Mouse (Mus musculus) NIH3T3 (cell line): ENCODE results near the gene Sbk1.

Experiments
- DNase-seq: peaks from one replicate; pipeline ENCODE4 v3.0.0-alpha.2; 2012; ENCODE audit warnings: low read depth

The Sbk1 gene

DNA sequence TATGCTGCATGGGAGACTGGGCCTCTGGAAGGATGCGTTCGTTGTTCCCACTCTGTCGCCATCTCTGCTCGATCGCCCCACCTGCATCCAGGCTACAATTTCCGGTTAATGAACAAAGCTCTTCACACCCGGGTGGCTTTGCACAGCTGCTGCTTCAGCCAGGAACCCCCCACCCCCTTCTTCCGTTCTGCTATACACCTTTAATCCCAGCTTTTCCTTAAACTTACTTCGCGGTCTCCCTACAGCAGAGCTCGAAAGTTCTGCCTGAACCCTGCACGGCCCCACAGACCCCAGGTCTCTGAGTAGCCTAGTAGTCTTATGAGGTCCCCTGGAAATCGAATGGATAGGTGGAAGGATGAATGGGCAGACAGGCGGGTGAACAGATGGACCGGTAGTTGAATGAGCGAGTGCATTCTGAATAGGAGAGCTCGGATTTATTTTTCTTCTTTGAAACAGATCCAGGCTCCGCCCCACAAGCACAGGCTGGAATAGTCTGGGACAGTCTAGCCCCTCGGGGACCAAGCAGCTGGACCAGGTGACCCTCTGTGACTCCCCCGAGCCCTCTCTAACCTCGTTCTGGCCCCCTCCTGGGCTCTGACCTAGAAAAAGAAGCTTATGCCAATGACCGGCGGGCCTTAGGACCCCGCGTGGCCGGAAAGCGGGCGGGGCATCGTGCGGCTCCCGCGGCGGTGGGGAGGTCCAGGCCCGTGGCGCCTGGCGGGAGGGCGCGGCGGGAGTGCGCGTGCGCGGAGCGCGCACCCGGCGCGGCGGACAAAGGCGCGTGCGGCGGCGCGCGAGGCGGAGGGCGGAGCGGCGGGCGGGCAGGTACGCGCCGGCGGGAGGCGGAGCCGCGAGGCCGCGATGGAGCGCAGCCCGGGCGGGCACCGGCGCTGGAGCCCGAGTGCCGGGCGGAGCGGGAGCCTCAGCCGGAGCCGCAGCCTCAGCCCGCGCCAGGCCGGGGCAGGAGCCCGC lies at the start of gene Sbk1:
TSS of gene Sbk1 (plus strand) at position 908 of the 972 bp plus-strand sequence.
- DNase-seq, result peak; percentile 94

DNA sequence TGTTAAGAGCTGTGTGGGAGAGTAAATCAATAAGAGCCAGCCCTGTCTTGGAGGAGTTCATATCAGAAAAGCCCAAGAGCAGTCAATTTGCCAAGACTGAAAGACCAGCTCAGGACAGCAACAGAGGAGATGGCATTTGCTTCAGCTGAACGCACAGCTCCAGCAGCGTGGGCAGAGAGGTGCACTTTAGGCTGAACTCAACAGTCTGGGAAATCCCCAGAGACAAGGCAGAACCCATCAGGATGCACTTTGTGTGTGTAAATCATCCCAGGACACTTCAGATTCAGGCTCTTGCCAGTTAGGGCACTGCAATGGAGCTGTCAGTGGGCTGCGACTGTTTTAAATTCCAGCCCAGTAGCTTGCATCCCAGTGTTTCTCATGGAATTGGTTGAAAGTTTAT lies 49.7 kb upstream of the Sbk1 start:
- DNase-seq, result no peak

DNA sequence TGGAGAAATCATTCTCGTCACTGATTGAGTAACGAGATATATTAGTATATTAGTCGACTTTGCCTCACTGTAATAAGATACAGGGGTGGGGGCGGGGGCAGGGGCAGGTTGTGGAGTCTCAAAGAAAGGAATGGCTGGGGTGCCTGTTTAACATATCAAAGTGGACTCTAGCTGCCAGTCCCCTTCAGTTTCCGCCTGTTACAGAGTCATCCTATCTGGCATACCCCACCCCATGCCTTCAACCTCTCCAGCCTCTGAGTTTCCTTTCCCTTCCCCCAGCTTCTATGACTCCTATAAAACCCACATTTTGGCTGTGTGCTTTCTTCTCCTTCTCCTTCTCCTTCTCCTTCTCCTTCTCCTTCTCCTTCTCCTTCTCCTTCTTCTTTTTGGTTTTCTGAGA lies 46.3 kb upstream of the Sbk1 start:
- no peak for DNase-seq

DNA sequence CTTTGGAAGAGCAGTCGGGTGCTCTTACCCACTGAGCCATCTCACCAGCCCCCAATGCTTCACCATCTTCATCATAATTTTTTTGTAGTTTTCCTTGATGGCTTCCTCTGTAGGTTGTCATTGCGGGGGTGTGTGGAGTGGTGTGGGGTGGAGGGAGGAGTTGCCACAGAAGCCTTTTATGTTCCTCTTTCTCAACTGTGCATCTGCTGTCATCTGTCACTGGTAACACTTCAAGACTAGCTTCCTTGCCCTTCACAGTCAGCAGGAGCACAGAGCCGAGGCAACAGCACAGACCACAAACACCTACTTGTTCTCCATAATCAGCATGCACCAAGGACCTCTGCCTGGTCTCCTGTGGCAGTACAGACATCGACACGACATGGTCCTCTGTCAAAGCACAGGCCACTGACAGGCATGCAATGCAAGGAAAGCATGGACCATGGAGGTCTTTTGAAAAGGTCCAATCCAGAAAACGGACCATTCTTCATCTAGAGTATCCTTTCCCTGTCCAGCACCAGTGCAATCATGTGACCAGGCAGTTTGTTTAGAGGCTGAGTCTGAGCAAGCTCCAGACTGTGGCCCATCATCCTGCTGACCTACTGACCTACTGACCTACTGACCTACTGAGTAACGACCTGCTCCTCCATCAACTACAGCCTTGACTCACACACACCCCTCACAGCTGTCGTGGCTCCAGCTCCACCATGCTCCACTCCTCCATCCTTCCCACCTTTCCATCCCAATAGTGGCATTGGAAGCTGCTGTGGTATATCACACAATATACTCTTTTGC lies 41.9 kb upstream of the Sbk1 start:
- DNase-seq, result no peak

DNA sequence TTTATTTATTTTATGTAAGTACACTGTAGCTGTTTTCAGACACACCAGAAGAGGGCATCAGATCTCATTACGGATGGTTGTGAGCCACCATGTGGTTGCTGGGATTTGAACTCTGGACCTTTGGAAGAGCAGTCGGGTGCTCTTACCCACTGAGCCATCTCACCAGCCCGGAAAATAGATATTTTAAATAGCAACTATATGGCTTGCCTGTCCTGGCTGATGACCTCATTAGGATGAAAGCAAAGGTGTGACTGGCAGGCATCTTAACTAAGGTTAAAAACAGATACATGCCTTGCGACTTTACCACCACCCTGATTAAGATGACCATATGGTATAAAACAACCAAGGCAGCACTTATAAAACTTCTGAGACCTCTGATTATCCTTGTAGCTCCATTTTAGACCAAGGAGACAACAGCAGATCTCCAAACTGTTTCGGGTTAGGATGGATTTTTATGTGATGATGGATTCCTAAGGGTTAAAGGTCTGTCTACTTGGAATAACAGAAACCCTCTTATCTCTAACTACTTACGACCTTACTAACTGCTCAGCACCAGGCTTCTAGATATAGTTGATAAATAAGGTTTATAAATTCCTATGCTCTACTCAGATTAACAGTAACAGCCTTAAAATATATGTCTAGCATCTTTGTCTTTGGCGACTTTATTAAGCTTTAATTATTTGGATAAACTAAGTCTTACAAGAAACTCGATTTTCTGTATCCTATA lies 39.9 kb upstream of the Sbk1 start:
- no peak for DNase-seq

DNA sequence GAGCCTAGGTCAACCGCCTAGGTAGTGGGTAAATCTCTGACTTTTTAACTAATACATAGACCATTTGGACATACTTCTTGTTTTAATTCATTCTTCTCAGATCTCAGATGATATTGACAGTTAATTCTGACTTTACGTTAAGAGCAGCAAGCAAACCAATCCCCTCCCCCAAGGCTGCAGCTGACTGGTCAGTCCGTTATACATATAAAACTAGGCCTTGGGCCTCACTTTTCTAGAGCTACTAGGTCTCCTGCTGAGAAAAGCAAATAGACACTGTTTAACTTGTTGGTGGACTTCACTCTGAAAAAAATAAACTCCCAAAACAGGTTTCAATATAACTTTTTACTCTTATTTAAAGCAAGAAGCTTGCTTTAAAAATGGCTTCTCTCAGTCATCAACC lies 37.8 kb upstream of the Sbk1 start:
- no peak for DNase-seq

DNA sequence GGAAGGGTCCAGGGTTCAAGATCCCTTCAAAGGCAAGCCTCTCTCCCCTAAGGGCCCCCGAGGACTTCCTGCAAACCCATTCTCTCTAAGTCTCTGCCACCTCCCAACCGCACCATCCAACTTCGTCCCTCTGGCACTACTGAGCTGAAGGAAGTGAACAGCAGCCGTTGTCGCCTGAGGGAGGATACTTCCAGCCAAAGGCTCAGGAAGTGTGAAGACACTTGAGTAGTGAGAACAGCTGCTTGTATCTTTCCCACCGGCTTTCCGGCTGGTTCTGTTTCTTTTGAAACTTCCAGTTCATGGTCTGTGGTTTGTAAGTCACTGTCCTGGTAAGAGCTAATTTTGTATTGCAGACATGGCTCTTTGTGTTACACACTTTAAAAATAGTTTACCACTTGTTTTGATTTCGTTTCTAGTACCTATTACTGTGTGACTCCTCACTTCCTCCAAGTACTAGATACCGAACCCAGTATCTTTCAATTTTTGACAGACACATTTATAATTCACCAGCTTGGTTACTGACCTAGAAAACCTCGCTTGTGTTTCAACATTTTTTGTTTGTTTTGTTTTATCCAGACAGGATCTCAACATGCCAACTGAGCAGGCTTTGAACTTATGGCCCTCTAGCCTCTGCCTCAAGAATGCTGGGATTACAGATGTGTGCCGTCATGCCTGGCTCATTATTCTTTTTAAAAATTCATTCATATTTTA lies 36.2 kb upstream of the Sbk1 start:
- no peak for DNase-seq

DNA sequence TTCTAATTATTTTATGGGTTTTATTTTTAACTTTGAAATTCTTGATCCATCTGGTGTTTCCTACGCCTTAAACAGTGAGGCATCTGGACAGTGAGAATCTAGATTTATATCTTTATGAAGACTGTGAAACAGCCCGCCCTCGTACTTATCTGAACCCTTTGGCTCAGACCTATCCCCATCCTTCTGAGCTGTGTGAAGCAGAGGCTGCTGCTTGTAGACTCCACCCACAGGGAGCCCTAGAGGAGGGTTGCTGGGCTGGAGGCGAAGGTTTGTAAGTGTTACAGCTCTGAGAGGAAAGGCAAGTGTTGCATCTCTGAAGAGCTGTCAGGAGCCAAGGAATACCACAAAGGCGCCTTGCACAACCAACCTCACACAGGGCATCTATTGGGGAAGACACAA lies 35.6 kb upstream of the Sbk1 start:
- no peak for DNase-seq

DNA sequence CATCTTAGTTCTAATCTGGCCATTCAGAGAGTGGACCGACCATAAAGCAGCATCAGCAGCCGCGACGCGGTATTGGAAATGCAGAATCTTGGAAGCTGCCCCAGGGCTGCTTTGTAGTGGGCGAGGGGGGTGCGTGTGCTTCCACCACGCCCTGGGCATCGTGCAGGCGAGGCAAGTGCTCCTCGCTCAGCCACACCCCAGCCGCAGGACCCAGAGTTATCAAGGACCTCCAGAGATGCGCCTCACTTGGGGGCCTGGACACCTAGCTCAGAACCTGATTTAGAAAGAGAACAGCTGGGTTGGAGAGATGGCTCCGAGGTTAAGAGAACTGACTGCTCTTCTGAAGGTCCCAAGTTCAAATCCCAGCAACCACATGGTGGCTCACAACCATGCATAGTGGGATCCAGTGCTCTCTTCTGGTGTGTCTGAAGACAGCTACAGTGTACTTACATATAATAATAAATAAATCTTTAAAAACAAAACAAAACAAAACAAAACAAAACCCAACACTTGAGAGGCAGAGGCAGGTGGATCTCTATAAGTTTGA lies 31.5 kb upstream of the Sbk1 start:
- no peak for DNase-seq

DNA sequence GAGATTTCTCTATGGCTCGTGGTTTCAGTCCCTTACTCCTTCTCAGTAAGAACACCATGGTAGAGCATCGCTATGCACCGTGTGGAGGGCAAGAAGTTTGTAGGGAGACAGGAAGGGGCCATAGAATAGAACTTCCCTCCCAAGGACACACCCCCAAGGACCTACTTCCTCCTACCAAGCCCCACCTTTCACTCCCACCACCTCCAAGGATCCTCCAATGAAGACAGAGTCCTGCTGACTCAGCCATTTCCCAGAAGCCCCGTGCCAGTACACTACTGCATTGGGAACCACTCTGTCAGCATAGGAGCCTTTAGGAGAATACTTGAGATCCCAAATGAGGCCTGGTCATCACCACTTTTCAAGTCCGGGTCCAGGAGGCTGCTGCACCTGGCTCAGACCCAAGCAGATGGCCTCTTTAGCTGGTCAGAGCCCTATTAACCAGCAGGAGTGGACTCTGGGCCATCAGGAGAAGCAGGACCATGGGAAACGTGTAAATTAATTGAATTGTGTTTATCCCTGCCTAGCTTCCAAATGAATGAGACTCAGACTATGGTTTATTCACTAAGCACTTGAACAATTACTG lies 28.2 kb upstream of the Sbk1 start:
- DNase-seq, result peak; percentile 19

DNA sequence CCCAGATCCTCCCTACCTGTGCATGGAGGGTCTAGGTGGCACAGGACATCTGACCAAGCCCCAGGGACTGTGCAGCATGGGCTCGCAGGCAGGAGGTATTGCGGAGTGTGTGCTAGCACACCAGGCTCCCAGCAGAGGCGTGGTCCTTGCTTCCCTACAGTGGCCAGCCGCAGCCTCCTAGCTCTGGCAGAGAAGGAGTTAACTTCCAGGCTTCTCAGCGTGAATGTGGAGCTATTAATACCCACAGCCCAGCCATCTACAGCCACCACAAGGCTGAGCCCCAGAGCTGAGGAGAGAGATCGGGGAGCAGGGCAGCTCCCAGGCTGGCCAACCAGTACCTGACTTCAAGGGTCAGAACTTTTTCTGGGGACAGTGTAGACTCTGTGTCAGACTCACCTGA lies 24.3 kb upstream of the Sbk1 start:
- no peak for DNase-seq

DNA sequence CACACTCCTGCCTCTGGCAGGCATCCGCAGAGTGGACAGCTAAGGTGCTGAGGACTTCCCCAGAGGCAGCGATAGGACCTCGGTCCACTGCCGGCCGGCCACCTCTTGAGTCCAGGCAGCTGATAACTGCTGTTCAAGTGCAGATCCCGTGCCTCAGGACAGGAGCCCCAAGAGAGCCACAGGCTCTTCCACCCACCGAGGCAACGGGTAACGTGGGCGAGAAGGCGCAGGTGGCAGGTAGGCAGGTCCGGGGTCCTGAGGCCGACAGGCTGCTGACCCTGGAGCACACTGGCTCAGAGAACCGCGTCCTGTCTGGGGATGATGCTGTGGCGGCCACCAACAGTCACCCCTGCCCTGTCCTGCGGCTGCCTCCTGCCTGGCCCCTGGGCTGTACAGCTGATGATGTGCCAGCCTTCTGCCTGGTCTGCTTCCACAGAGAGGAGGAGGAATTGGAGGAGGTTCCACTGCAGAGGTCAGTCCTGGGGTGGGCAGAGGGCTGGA lies 23.7 kb upstream of the Sbk1 start:
- DNase-seq, result no peak

DNA sequence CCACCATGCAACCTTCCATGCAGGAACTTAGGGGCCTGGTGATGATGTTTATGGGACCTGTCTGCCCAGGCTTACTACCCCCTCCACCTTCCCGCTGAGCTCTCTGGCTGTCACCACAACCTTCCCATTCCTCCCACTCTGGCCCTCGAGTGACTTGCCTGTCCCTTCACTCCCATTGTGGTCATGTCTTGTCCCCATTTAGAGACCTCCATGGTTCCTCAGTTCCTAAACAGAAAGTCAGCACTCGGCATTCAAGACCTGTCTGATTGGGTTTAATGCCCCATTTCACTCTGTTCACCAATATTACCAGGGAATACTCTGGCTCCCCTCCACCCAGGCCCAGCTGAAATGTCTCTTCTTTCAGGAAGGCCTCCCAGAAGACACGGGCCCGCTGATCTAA lies 23.3 kb upstream of the Sbk1 start:
- DNase-seq, result no peak

DNA sequence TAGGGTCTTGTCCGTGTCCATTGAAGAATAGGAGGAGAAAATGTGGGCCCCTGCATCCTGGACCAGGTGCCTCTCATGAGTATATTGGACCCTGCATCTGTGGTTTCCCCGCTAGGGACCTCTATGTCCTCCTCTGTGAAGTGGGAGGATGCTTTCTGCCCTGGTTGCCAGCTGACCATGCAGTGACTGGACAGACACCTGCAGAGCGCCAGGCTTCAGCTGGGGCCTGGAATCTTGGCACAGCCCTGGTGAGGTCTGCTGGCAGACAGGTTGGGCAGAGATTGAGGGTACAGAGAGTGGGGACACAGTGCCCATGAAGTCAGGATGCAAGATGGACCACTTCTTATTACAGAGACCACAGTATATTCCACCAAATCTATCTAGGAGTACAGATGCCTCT lies 22.4 kb upstream of the Sbk1 start:
- DNase-seq, result no peak

DNA sequence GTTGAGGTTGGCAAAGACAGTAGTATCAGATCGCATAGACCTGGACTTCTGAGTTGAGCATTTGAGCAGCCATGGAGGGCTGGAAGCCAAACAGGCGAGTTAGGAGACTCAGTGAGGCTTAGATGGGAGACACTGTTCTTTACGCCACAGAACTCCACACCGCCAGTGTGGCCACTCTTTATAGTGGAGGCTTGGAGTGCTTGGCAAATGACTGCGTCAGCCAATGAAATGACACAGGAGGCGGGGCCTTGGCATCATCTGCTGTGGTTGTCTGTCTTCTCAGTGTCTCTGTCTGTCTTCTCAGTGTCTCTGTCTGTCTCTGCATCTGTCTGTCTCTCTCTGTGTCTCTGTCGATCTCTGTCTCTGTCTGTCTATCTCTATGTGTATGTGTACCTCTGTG lies 21.9 kb upstream of the Sbk1 start:
- DNase-seq, result no peak

DNA sequence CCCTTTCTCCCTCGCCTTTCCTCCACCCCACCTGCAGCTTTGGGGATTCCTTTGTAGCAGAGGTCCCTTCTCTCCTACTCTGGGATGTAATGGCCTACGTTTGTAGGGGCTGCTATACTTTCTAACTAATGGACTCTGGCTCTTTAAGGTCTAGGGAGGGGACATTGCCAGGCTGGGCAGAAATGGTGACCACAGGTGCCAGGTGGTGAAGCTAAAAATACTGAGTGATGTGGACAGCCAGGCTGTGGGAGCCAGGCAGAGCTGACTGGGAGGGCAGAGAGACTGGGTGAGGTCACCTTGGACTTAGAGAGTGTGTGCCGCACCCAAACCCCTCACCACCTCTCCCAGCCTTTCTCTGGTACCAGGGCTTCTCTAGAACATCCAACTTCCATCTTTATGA lies 20.7 kb upstream of the Sbk1 start:
- no peak for DNase-seq

DNA sequence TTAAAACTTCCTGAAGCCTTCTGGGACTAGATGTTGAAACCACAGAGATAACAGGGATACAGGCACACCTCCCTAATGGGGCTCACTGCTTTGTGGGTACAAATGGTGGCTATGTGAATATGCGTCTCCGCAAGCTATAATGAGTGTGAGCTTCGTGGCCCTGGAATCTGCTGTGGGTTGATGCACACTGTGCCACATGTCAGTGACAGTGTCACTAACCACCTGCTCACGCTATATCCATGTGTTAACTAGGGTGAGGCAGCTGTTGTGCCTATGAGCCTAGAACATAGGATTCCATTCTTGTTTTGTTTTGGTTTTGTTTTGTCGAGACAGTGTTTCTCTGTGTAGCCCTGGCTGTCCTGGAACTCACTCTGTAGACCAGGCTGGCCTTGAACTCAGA lies 20.2 kb upstream of the Sbk1 start:
- DNase-seq, result no peak

DNA sequence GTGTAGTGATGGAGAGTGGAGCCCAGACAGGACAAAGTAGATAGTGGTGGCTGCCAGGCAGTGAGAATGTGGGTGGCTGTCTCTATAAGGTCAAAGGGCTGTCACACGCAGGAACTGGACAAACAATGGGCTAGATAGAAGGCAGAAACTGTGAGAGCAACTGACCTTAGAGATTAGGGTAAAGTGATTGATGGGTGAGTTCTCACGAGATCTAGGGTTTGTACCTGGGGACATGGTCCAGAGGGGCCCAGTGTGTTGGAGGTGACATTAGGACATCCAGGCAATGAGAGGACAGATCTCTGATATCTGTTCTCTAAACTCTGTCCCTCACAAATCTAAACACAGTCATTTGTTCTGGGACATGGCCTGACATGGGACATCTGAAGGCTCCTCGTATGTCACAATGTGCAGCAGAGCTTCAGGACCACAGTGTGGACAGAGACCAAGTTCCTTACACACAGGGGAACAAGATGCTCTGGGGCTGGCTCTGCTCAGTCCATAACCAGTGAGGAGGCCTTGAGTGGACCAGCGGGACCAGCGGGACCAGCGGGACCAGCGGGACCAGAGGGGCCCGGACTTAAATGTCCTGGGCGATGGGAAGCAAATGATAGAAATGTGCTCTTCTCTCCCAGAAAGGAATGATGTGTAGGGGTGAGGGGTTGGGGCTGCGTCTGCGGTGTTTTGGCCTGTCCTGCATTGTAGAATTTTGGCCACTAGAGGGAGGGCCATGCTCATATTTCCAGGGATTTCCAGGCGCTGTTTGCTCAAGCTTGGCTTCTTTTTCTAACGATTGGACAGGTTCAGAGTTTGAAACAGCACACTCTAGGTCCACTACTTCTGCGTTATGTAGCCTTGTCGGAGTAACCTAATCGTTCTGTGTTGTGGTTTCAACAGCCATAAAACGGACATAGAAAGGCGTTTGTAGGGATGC lies 11.9 kb upstream of the Sbk1 start:
- DNase-seq, result peak; percentile 82

DNA sequence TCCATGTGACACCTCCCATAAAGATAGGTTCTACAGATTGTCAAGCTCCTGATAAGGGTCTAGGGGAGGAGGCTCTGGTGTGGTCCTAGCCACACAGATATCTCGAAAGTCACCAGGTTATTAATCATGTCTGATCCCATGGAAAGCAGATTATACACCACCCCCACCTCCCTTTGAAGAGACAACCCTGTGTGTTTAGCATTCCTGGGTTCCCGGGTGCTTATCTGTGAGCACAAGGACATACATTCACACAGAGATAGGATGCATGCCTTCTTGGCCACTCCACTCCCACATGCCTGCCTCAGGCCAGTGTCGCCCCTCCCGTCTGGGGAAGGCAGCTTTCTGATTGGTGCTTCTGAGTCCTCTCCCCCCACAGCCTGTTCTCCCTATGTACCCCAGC lies 10.6 kb upstream of the Sbk1 start:
- no peak for DNase-seq

DNA sequence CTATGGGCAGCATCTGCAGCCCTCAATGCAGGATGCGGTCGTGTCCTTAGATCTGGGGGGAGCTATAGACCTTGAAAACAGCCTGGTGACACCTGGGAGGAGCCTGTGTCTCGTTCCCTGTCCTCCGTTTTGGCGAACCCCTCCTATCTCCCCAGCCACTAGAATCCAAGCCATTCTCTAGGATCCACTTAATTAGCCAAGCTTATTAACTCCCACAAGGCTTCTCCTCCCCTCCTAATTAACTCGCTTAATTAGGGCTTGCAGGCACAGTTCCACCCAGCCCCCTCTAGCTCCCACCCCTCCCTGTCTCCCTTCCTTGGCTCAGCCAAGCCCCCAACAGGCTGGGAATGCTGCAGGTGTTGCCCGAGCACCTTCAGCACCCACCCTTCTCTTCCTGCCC lies 8.5 kb upstream of the Sbk1 start:
- DNase-seq, result no peak
